In the genomic region with DNA sequence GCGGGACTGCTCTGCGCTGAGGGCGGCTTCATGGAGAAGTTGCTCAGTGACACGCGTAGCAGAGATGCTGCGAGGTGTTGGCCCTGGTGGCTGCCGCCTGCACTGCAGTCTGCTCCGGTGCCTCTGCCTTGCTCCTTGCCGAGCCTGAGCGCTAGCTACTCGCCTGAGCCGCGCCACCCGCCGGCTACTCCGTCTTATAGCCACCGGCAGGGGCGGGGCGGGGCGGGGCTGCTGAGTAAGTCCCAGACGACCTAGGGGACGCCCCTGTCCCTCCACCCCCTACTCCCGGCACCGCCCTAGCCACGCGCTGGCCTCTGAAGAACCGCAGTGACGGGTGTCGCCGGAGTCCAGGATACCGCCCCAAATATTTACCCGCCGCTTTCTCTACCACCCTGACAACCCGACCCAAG, we compare ENCODE assay signal across 8 mouse cellular contexts. TPM values are rescaled to one million over a fixed set of nuclear protein-coding genes. Genes with fewer than 3 reads are reported as not detected.
DNase-seq lines count a peak whose midpoint lies in the region; TF ChIP-seq lines count a peak whose summit lies in the region.

A gene (minus strand): TSS at position 180 of the 410 bp plus-strand sequence.

- H3K27ac ChIP-seq in left cerebral cortex, adult 2 months = peak within 1 kb of the TSS; percentile 80
- no peak within 1 kb of the TSS for H3K27ac ChIP-seq in macrophage

- H3K36me3 ChIP-seq in macrophage (ENCODE audit: inconsistent target) = no peaks in the 10 kb centered on the region

- TF ChIP-seq CTCF in left cerebral cortex, adult 2 months (IDR thresholded peaks at IDR 0.05) = peak; percentile 94

- under 1% methylated on average over 26 of the region's 34 CpGs for WGBS in macrophage (ENCODE audit: missing documents)

- peak within 1 kb of the TSS; percentile 54 for H3K4me3 ChIP-seq in left cerebral cortex, adult 2 months
- H3K4me3 ChIP-seq in macrophage (ENCODE audit: inconsistent target) = peak within 1 kb of the TSS; percentile 27

- peak; percentile 98 to 100 for DNase-seq in adrenal gland, adult (ENCODE audit: inconsistent age in 2 of 2, low spot score in 1 of 2)
- peak; percentile 98 for DNase-seq in embryo, embryonic 10 days (ENCODE audit: low spot score)
- DNase-seq in gastrocnemius, postnatal 10 days = peak; percentile 91
- DNase-seq in hindlimb bud, embryonic 11.5 days (ENCODE audit: extremely low spot score, low read depth, low spot score) = peak; percentile 76
- DNase-seq in left cerebral cortex, adult 2 months (ENCODE audit: extremely low spot score in 1 of 2, low spot score in 2 of 2) = peak; percentile 91
- DNase-seq in retina, postnatal 7 days (ENCODE audit: low read depth, low spot score) = peak; percentile 70
- DNase-seq in urinary bladder, adult 18-20 months (ENCODE audit: low spot score in 2 of 2) = peak; percentile 83 to 88

- intact Hi-C loops in left cerebral cortex, adult 2 months (cut with DNase I) = loop anchor here (2.0 to 5.0 kb wide), 3 partner anchors 45 to 174 kb away; no protein-coding TSS in a partner anchor

- H3K79me2 ChIP-seq in macrophage (ENCODE audit: inconsistent target) = no peaks in the 10 kb centered on the region

RNA-seq across cellular contexts. Expression of the gene that starts here (rescaled TPM):
- 10 to 100 TPM; 23.7 to 27.0 TPM for total RNA-seq in gastrocnemius, postnatal 10 days (2021)
- 10 to 100 TPM; 33.6 to 44.5 TPM for total RNA-seq in left cerebral cortex, adult 2 months (2021)
- 1 to 10 TPM in 3 of 26 experiments, not detected in 23; 1.2 to 1.9 (median 1.4) TPM for total RNA-seq in macrophage (2018; cell fraction: chromatin; rRNA removed)
- total RNA-seq in macrophage (2018; cell fraction: cytosol; rRNA removed) = 1 to 10 TPM in 3 of 26 experiments, under 1 TPM in 10, not detected in 13; 0.20 to 3.4 (median 0.53) TPM
- total RNA-seq in macrophage (2018; cell fraction: nucleus; rRNA removed) = 1 to 10 TPM in 1 of 26 experiments, under 1 TPM in 2, not detected in 23; 0.97 to 2.1 (median 0.98) TPM
- 0.27 to 1.1 TPM (median 0.29 TPM) in 3 replicates for polyA plus RNA-seq in macrophage (2018)
